Mouse (Mus musculus) heart, adult 8-10 months (tissue): ENCODE measurements at regions not wholly inside any gene's neighbourhood (a gene's known extent, or its start where the extent isn't known, plus 50 kb on each side); places are given as distances from the start of the nearest gene placed in this dataset.

Experiments used
- DNase-seq: peaks from one replicate; pipeline ENCODE4 v3.0.0; 2022; ENCODE audit warnings: low spot score

DNA sequence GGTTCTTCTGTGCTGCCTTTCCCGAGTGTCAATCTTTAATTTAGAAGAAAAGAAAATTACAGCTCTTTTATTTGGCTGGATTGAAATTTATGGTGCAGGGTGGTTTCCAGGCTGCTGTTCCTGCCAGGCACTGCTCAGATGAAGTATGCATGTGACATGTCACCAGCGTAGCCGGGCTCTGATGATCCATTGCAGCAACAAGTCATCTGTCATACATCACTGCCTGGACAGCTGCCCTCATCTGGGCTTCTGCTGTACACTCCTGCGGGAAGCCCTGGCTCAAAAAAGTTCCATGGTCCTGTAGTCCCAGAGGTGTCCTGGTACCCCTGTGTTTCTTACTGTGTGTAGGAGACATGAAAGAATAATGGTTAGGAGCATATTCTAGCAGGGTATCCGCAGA lies 773.0 kb downstream of the Kcnj2 start:
- no peak for DNase-seq

DNA sequence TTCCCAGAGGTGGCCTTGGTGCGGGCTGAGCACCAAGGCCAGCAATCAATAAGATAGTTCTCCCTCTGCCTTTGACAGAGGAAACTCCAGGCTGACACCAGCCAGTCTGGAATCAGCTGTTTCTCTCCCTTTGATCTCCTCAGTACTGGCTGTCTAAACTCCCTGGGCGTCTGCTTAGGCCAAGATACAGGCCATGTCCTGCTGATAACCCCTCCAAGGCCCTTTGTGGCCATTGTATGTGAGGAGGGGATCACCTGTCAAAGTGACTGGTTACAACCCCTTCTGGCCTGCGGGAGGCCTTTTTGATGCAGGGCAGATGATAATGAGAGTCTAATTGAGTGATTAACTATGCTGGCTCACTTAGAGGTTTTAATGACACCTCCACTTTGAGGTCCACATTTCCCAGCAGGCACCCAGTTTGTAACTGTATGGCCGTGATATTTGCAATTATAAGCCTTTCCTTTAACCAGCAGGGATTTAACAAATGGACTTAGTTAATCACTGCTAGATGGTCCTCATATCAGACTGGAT lies 777.8 kb downstream of the Kcnj2 start:
- no peak for DNase-seq

DNA sequence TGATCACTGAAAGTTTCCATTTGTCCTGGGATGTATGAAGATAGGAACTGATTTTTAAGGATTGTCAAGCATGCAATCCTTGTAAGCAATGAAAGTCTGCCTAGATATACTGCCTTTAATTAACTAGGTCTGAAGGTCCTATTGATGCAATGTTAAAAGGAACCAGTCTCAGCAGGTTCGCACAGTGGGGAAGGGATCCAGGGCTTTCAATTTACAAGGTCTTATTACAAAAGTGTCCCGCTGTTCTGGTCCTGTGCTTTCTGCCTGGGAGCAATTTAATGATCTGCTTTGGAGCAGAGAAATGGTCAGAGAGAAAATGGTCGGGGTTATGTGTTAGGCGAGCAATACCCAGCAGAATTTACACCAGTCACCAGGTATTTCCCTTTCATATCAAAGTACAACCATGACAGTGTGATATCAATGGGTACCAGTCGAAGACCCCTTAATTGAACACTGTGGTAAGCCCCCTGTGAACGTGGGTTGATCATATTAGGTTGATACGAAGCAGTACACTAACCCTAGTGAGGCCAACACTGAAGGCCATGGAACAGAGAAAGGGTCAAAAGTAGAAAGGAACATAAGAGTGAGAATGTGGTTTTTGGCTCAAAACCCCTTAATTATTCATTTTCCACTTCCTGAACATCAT lies 778.5 kb downstream of the Kcnj2 start:
- no peak for DNase-seq

DNA sequence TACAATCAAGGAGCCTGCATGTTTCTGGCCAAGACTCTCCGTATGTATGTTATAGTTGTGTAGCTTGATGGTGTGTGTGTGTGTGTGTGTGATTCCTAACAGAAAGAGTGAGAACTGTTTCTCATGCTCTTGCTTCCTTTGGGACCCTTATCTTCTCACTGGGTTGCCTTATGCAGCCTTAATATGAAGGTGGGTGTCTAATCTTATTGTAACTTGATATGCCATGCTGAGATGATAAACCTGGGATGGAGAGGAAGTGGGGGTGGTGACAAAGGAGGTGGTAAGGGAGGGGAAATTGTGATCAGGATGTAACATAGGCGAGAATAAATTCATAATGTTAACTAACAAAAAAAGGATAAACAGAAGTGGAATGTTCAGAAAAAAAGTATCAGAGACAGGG lies 791.3 kb downstream of the Kcnj2 start:
- no peak for DNase-seq

DNA sequence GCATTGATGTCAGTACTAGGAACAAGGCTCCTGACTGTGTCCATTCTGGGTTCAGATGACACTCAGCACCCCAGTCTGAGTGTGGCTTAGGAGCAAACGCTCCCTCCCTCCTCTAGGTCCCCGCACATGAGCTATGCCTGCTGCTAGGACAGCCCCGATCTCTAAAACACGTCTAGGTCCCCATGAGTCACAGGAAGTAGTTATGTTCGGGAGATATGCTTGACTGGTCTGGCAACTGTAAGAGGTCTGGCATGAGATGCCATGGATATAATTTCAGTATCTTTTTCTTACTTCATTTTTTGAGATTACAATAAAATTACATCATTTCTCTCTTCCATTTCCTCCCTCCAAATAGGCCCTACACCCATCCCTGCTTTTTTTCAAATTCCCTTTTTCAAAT lies 792.1 kb downstream of the Kcnj2 start:
- DNase-seq, result no peak

DNA sequence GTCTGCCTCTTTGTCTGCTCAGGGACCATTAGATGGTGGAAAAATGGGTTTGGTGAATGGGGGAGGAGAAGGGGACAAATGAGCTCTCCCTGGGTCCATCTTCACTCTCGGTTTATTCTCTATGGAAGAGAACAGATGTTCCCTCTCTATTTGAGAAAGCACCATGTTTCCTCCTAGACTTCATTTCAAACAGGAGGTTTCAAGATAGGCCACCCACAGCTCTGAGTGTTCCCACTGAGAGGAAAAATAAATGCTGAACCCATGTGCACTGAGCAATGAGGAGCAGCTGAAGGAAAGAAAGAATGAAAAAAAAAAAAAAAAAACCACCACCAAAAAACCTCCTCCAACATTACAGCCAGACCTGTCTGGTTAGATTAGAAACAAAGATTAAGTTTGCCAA lies 799.2 kb downstream of the Kcnj2 start:
- DNase-seq, result no peak

DNA sequence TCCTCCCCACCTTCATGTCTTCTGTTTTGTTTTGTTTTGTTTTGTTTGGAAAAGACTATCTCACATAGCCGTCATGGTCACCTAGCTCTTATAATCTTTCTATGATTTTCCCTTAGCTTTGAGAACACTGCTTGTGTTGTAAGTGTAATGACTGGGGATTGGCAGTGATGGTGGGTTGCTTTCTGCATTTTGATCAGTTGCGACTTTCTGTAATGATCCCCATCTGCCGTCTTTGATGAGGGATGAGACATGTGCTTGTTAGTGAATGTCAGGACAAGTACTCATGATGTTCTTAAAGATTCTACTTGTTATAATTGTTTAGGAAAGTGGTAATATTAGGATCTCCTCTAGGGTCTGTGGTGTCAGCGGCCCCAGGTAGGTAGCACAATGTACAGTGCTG lies 809.4 kb downstream of the Kcnj2 start:
- no peak for DNase-seq

DNA sequence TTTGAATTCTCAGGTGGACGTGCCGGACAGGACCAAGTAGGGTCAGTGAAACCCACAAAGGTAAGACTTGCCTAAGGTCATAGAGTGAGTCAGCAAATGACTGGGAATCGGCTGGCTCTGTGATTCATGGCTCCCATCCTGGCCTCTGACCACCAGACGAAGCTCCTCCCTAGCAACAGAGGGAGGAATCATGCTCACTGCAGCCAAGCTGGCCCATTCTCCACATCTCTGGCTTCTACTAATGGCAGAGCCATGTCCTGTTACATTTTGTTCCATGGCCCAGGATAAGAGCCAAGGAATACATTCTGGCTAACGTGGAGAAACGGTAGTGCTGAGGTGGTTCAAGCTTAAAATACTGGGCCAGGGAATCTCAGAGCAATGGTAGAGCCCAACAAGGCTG lies 814.2 kb downstream of the Kcnj2 start:
- peak; percentile 62 for DNase-seq

DNA sequence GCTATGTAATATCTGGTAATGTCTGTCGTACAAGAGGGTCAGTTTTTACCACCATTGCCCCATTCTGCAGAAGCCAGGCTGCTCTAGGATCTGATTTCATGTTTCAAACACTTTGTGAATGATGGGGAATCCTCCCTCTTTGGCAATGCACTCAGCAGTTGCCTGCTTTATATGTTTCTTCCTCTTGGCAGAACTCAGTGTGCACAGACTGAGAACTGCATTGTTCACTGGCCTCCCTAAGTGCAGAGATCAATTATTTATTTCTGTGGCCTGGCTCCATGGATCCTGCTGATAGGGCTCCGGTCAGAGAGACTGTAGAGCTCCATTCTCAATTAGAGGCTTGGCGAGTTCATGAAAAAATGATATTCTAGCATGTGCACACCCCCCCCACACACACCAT lies 824.1 kb downstream of the Kcnj2 start:
- DNase-seq, result no peak

DNA sequence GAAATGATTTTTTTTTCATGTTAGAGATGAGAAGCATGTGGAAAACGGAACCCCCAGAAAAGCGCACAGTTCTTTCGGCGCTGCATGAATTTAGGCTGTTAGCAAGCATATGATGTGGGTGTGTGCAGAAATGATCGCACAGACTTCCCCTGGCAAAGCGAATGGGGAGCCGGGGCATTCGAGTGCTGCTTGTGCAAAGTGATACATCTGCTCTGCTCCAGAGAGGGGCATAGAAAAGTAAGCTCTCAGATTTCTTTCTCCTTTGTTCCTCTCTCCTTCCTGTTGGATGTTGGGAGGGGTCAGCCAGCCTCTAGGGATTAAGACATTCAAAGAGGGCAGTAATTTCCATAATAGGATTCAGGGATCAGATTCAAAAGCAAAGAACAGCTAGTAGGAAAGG lies 827.9 kb downstream of the Kcnj2 start:
- no peak for DNase-seq

DNA sequence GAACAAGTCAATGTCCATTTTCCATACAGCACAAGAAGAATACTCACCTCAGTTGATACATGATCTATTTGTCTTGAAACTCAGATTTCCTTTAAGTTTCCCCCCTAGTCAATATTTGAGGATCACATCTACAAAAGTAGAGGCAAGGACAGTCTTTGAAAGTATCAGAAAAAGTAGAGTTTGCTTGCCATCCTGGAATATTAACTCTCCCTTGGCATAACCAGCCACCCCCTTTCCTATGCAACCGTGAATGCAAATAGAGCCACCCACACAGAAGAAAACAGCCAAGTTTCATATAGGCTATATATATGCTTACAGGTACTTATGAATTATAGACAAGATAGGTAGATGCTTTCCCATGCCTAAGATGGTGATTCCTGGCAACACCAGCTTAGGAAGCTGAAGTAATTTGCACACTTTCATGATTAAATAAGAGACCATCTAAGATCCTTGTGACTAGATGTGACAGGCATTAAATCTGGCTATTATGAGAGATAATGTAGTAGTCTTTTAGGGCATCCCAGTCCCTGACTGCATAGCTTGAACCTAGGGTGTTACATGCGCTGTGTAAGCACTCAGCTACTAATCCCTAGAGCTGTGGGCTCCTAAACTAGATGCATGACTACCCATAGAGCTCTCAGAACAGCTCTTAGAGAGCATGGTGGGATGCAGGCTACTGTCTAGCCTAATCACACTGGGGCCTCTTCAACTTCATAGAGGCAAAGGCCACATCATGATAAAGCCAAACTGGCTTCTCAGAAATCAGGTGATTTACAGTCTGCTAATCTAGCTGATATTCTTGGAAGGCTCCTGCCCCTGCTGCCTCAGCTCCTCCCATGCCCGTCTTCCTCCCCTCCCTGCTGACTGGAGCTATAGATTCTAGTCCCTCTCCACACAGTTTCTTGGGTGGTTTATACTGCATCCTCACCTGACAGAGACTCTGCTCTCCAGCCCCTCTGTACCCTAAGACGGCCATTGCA lies 829.5 kb downstream of the Kcnj2 start:
- DNase-seq, result no peak

DNA sequence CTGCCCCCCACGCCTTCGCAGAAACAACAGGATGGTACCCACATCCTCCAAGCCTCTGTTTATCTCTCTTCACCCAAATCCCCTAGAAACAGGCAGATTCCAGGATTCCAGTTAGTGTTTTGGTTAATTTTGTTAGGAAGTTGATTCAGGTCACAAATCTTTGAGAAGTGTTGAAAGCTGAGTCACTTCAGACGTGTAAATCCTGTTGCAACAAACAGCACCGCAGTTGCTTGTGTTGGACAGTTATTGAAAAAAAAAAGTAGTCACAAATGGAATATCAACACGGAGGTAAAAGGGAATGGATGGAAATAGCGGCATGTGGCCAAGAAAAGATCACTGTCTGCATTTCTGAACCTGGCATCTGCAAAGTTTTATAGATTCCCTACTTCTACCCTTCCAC lies 831.0 kb downstream of the Kcnj2 start:
- no peak for DNase-seq

DNA sequence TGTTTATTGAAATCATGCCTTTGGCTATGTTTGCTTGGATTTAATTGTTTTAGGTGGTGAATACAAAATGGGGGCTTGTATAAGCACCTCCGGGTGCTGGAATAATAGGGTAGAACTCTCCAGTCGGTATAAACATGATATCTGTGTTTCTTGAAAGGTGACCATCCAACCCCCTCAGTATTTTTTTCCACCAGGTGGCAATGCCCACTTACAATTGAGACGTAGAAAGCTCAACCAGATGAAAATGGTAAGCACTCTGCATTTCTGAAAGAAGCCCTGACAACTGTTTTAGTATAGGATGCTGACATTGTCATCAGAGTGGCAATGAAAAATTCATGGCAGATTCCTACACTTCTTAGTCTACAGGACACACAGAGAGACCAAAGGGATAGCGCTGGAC lies 838.1 kb downstream of the Kcnj2 start:
- no peak for DNase-seq

DNA sequence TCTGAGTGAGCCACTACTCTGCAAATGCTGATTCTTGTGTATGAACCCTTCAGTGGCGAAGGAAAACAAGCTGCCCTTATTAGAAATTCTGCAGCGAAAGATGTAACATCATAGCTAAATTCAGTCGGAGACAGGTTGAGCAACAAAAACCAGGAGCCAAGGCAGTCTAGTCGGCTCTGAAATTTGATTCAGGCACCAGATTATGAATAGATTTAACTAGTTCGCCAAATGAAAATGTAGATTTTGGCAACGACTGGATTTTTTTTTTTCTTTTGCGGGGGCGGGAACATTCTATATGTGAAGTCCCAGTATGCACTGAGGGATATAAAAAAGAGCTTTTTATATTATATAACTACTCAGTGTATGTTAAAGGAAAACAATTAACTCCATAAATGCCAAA lies 847.9 kb downstream of the Kcnj2 start:
- DNase-seq, result no peak

DNA sequence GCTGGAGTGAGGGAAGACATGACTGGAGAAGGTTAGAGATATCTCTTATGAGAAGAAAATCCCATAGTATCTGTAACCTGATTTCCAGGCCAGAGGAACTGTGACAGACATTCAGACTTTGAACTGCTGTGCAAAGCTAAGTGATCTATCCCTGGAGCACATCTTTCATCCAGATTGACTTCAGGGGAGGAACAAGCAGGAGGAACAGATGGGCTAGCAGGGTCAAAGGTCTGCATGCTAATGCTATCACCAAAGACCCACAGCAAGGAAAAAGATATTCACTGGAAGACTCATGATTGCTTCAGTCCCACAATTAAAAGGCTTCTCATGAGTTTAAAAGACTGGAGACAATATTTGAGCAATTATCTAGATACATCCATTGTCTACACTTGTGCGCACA lies 855.7 kb upstream of the Sox9 start:
- no peak for DNase-seq

DNA sequence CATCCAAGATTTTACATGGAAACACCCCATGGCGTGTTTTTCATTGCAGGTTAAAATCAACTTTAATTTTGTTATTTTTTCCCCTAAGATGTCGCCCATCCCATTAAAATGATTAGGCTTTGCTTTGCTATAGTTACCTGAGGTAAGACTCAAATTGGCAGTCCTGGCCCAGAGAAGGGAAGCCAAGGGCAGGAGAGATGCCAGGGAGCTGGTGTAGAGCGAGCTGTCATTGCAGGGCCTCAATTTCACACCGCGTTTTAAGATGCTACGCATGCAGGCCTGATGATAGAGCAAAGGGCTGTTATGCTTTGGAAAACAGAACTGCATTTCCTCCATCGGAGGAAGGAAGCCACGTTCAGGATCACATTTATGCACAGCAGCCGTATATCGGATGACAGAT lies 852.7 kb upstream of the Sox9 start:
- no peak for DNase-seq

DNA sequence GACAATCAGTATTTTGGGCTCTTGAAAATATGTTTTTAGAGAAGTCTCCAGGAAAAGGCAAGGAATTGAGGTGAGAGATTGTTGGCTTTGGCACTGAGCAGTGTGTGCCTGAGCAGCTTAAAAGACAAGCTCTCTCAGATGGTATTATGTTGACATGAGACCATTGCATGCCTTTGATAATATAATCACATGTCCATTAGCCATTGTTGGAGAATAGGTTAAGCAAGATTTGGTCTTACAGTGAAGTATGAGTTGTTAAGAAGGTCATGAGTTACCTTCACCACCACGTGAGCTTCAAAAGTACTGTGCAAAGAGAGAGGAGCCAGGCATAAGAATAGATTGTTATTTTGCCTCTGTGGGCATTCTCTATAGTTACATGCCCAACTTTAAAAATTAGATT lies 850.0 kb upstream of the Sox9 start:
- DNase-seq, result no peak

DNA sequence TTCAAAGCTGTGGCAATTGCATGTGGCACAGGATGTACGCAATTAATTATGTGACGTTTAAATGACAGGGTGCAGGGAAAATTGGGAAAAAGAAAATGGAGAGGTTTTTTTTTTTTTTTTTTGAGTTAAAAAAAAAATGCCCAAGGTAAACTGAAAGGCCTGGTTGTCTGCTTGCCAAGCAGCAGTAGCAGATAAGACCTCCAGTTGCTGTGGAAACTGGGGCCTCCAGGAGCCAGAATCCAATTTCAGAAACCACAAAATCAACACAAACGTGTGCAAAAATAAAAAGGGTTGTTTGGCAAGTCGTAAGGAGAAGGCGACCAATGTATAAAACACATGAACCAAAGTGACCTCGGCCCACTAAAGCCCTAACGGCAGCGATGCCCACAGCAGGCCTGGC lies 837.7 kb upstream of the Sox9 start:
- no peak for DNase-seq

DNA sequence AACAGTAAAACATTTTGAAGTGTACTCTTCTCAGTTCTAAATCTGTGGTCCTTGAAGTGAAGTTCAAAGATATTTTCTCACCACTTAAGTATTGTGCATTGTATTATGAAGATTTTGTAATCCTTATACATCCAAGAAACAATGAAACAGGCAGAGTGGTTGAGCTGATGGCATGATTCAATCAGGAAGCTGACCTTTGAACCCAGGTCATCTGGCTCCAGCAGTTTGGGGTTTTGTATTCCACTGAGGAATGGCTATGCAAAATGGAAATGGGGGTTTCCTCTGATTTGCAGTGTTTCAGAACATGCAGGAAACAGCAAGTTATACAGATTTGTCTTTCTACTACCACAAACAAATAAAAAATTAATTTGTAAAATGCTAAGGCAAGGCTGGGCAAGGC lies 836.2 kb upstream of the Sox9 start:
- no peak for DNase-seq

DNA sequence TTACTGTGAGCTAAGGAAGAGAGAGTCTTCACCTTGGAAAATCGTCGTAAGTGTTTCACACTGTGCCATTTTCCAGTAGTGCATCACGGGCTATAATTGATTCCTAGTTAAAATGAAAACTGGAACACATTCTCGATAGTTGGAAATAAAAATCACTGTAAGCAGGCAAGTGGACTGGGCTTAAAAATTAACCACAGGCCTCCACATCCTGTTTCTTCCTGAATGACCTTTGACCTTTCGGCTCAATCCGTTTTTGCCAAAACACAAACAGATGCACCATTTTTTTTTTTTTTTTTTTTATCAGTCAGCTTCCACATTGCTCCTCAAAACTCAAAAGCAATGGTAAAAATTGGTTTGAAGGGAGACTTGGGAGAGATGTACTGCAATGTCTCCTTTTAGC lies 834.4 kb upstream of the Sox9 start:
- DNase-seq, result no peak

DNA sequence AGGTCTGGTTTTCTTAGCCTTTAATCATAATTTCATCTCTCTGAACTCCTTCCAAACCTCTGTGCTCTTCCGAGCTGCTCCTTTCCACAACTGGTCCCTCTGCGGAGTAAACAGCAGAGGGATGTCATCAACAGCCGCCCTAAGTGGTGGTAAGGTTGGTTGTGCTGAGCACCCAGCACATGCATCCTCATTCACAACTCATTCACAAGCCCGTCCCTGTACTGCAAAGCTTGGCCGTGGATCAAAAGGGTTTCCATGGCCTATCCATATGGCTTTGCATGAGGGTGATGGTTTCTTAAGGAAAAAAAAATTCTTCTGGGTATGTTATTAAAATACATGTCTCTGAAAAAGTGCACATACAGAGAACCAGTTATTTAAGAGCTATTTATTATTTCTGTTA lies 828.6 kb upstream of the Sox9 start:
- DNase-seq, result no peak

DNA sequence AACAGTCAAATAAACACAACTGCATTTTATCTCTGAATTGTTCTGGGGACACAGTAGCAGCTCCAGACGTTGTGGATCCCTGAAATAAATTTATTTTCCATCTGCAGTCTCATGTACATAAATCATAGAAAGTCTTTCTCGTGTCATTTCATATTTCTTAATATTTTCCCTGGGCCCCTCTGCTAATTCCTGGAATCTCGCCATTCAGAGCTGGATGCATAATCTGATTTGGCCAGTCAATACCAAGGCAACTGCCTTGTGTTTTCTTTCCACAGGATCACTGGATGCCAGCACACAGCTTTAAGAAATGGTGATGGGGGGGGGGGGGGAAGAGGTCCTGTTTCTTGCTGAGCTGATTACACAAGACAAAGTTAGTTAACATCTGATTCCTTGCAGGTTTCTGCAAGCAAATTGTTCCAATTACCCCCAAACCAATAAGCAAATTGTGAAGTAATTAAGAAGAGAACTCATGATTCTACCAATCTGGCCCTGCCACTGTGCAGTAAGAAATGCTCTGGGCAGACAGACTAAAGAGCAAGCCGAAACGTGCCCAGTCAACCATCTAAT lies 824.2 kb upstream of the Sox9 start:
- DNase-seq, result no peak
